In genomic region chr5:5379870-5380730, GRCm38 (mm10) we compare ENCODE assay signal across 8 mouse cellular contexts. TPM values are rescaled to one million over a fixed set of nuclear protein-coding genes. Genes with fewer than 3 reads are reported as not detected.
A peak's percentile ranks its signal among the peaks of the same experiment; 100 is the strongest.
DNase-seq lines count a peak whose midpoint lies in the region; ATAC-seq and TF ChIP-seq lines count a peak whose summit lies in the region.

No protein-coding gene starts in this region.

- TF ChIP-seq POLR2A in thymus, adult 2 months (IDR thresholded peaks at IDR 0.05; ENCODE audit: control insufficient read depth, extremely low read depth, insufficient read depth, low read length, poor library complexity): no peak
- TF ChIP-seq POLR2A in embryonic fibroblast, embryonic 13.5 days (IDR thresholded peaks at IDR 0.05; ENCODE audit: low read depth, low read length): peak; percentile 57; the same call in 1 of the 2 replicates

- ATAC-seq in heart, embryonic 13.5 days (ENCODE audit: extremely low read depth, insufficient number of reproducible peaks, low FRiP score, low TSS enrichment): peak; percentile 71
- peak; percentile 85 for ATAC-seq in liver, embryonic 13.5 days (ENCODE audit: low read depth)

- H3K36me3 ChIP-seq in thymus, adult 2 months (ENCODE audit: control insufficient read depth, insufficient read depth, low read length): no peaks in the 10 kb centered on the region
- no peaks in the 10 kb centered on the region for H3K36me3 ChIP-seq in heart, embryonic 13.5 days
- no peaks in the 10 kb centered on the region for H3K36me3 ChIP-seq in liver, embryonic 13.5 days

- H3K9me3 ChIP-seq in heart, embryonic 13.5 days: no peaks in the 10 kb centered on the region
- H3K9me3 ChIP-seq in liver, embryonic 13.5 days (replicated peaks): no peaks in the 10 kb centered on the region

- no peak overlapping the region for H3K27ac ChIP-seq in thymus, adult 2 months (ENCODE audit: control insufficient read depth, insufficient read depth, low read length)
- peak overlapping the region; percentile 67 for H3K27ac ChIP-seq in embryonic fibroblast, embryonic 13.5 days (ENCODE audit: insufficient read depth, low read length)
- H3K27ac ChIP-seq in heart, embryonic 13.5 days (replicated peaks): peak overlapping the region; percentile 88
- no peak overlapping the region for H3K27ac ChIP-seq in liver, embryonic 13.5 days

- peak overlapping the region; percentile 94 for H3K9ac ChIP-seq in heart, embryonic 13.5 days
- H3K9ac ChIP-seq in liver, embryonic 13.5 days: peak overlapping the region; percentile 55

- H3K4me2 ChIP-seq in heart, embryonic 13.5 days: peak overlapping the region; percentile 84
- H3K4me2 ChIP-seq in liver, embryonic 13.5 days: peak overlapping the region; percentile 79

- WGBS in thymus, adult 2 months: 1% methylated on average over 123 of the region's 128 CpGs
- WGBS in heart, embryonic 13.5 days: under 1% methylated on average over 88 of the region's 128 CpGs
- WGBS in liver, embryonic 13.5 days (ENCODE audit: insufficient replicate concordance): under 1% methylated on average over 103 of the region's 128 CpGs

- no peak for TF ChIP-seq CTCF in thymus, adult 2 months (IDR thresholded peaks at IDR 0.05; ENCODE audit: borderline replicate concordance, control insufficient read depth, extremely low read depth, insufficient read depth, low read length, poor library complexity)
- no peak for TF ChIP-seq CTCF in embryonic fibroblast, embryonic 13.5 days (IDR thresholded peaks at IDR 0.05; ENCODE audit: borderline replicate concordance, insufficient read depth, low read length)

- peak overlapping the region; percentile 26 for H3K4me3 ChIP-seq in thymus, adult 2 months (ENCODE audit: control insufficient read depth, insufficient read depth, low read length)
- peak overlapping the region; percentile 93 for H3K4me3 ChIP-seq in embryonic fibroblast, embryonic 13.5 days (ENCODE audit: insufficient read depth, low read length)
- H3K4me3 ChIP-seq in heart, embryonic 13.5 days: peak overlapping the region; percentile 76
- H3K4me3 ChIP-seq in liver, embryonic 13.5 days (replicated peaks): peak overlapping the region; percentile 65

- peaks cover 3% of the 10 kb centered on the region for H3K4me1 ChIP-seq in thymus, adult 2 months (replicated peaks; ENCODE audit: control insufficient read depth, insufficient read depth, low read length)
- H3K4me1 ChIP-seq in embryonic fibroblast, embryonic 13.5 days (ENCODE audit: control insufficient read depth, insufficient read depth, low read length): peaks cover 7% of the 10 kb centered on the region; the same call in 1 of the 2 replicates
- peaks cover 36% of the 10 kb centered on the region for H3K4me1 ChIP-seq in heart, embryonic 13.5 days
- H3K4me1 ChIP-seq in liver, embryonic 13.5 days (replicated peaks): peaks cover 6% of the 10 kb centered on the region; the same call in 1 of the 2 replicates

- peak; percentile 7 for DNase-seq in thymus, adult 2 months
- no peak for DNase-seq in thymus, adult 18-20 months
- peak; percentile 74 for DNase-seq in kidney, postnatal 10 days
- peak; percentile 1 for DNase-seq in liver, embryonic 13.5 days
- peak; percentile 4 to 21 for DNase-seq in natural killer cell, adult 2 months (ENCODE audit: low spot score in 2 of 2)
- DNase-seq in telencephalon, adult 2 months (ENCODE audit: low read depth, low spot score): peak; percentile 17

- H3K27me3 ChIP-seq in thymus, adult 2 months (ENCODE audit: control insufficient read depth, insufficient read depth, low read length): peaks cover 3% of the 10 kb centered on the region; the same call in 1 of the 2 replicates
- H3K27me3 ChIP-seq in heart, embryonic 13.5 days (replicated peaks): no peaks in the 10 kb centered on the region
- H3K27me3 ChIP-seq in liver, embryonic 13.5 days: peaks cover 42% of the 10 kb centered on the region

RNA-seq across cellular contexts. Expression of gene Cdk14, which starts 40.0 kb away (rescaled TPM):
- 0.90 and 0.91 TPM in 2 replicates for polyA plus RNA-seq in thymus, adult 2 months (2012; rRNA removed)
- 41.4 and 50.0 TPM in 2 replicates for polyA plus RNA-seq in embryonic fibroblast, embryonic 13.5 days (2011; ENCODE audit: insufficient read length, low read depth, missing spikeins)
- polyA plus RNA-seq in heart, embryonic 13.5 days (2015; fragmentation: Nextera tagmentation; extraction: Ambion mirVana): 10.8 and 14.3 TPM in 2 replicates
- polyA plus RNA-seq in liver, embryonic 13.5 days (2015; fragmentation: Nextera tagmentation; extraction: Ambion mirVana): 1.4 and 2.1 TPM in 2 replicates

Comparison
In these comparisons a context has a peak if more than half of its experiments do, and no peak if none do; other contexts are left out.
1. DNase-seq: peak in thymus, adult 2 months (single experiment), kidney, postnatal 10 days (single experiment), liver, embryonic 13.5 days (single experiment), natural killer cell, adult 2 months (2 of 2) and telencephalon, adult 2 months (single experiment); none in thymus, adult 18-20 months (0 of 2).
2. H3K27ac ChIP-seq: peak in embryonic fibroblast, embryonic 13.5 days (single experiment) and heart, embryonic 13.5 days (single experiment); none in thymus, adult 2 months (single experiment) and liver, embryonic 13.5 days (single experiment).
3. H3K4me3 ChIP-seq: peak in every context shown above with its lines; median percentile 93 in embryonic fibroblast, embryonic 13.5 days; 76 in heart, embryonic 13.5 days; 65 in liver, embryonic 13.5 days; 26 in thymus, adult 2 months.